Mouse (Mus musculus): ENCODE results near the gene C130079G13Rik. TPM values are rescaled to one million over a fixed set of nuclear protein-coding genes. Genes with fewer than 3 reads are reported as not detected.

C130079G13Rik gene
- polyA plus RNA-seq (2014; fragmentation: Illumina TruSeq; extraction: RNeasy Lipid Tissue Mini Kit (QIAGEN cat#74804); ENCODE audit: low read depth, low replicate concordance) = not detected

GRCm38 (mm10) chr3:59924914-59925313, at the start of gene C130079G13Rik:
C130079G13Rik (plus strand) TSS chr3:59925214.

Other genes starting within 250 kb of the C130079G13Rik start
- gene Gm5538, start 195.4 kb upstream of the C130079G13Rik start, polyA plus RNA-seq (2014; fragmentation: Illumina TruSeq; extraction: RNeasy Lipid Tissue Mini Kit (QIAGEN cat#74804); ENCODE audit: low read depth, low replicate concordance) = not detected
- gene Gm8298, start 64.2 kb upstream of the C130079G13Rik start, polyA plus RNA-seq (2014; fragmentation: Illumina TruSeq; extraction: RNeasy Lipid Tissue Mini Kit (QIAGEN cat#74804); ENCODE audit: low read depth, low replicate concordance) = not detected
- not detected for gene Aadacl2, start 81.5 kb downstream of the C130079G13Rik start, polyA plus RNA-seq (2014; fragmentation: Illumina TruSeq; extraction: RNeasy Lipid Tissue Mini Kit (QIAGEN cat#74804); ENCODE audit: low read depth, low replicate concordance)
- gene Aadac, start 100.5 kb downstream of the C130079G13Rik start, polyA plus RNA-seq (2014; fragmentation: Illumina TruSeq; extraction: RNeasy Lipid Tissue Mini Kit (QIAGEN cat#74804); ENCODE audit: low read depth, low replicate concordance) = 723 TPM
- gene Sucnr1, start 156.7 kb downstream of the C130079G13Rik start, polyA plus RNA-seq (2014; fragmentation: Illumina TruSeq; extraction: RNeasy Lipid Tissue Mini Kit (QIAGEN cat#74804); ENCODE audit: low read depth, low replicate concordance) = 73.5 TPM

Measured in kidney, adult 10 weeks (tissue).